Mouse (Mus musculus): Measurements from ENCODE around the gene P2ry6. TPM values are rescaled to one million over a fixed set of nuclear protein-coding genes. Genes with fewer than 3 reads are reported as not detected.

Gene P2ry6
- total RNA-seq, 1 experiment, result 0.45 TPM

- H3K9ac ChIP-seq (ENCODE audit: insufficient read depth, low read depth, low read length, poor library complexity, severe bottlenecking), result no peak overlapping the region
- no peak for DNase-seq (ENCODE audit: low read depth, low spot score)
- H3K27ac ChIP-seq (ENCODE audit: insufficient read depth, low read depth, low read length, poor library complexity, severe bottlenecking), result no peak overlapping the region
- H3K36me3 ChIP-seq (ENCODE audit: control insufficient read depth, insufficient read depth, low read length, poor library complexity, severe bottlenecking), result no peaks in the 10 kb centered on the region
- H3K4me3 ChIP-seq (ENCODE audit: insufficient read depth in 1 of 2, low read depth in 1 of 2, low read length in 2 of 2, poor library complexity in 1 of 2, severe bottlenecking in 1 of 2), result no peak overlapping the region
- H3K9me3 ChIP-seq (ENCODE audit: control insufficient read depth, insufficient read depth, low read depth, low read length), result no peaks in the 10 kb centered on the region
- in situ Hi-C loops (cut with MboI; ENCODE audit: low sequenced_read_pairs in 2 of 2, unreplicated experiment in 2 of 2), result no loop called here
- TF ChIP-seq CHD2 (IDR thresholded peaks at IDR 0.05; ENCODE audit: low read depth, low read length) (no peak), ZC3H11A (IDR thresholded peaks at IDR 0.05; ENCODE audit: borderline replicate concordance, low read depth, low read length) (no peak), ZNF384 (IDR thresholded peaks at IDR 0.05; ENCODE audit: low read depth, low read length) (no peak), HCFC1 (IDR thresholded peaks at IDR 0.05; ENCODE audit: borderline replicate concordance, insufficient read depth, low read length) (no peak), MAFK (IDR thresholded peaks at IDR 0.05; ENCODE audit: insufficient read depth, low read depth, low read length) (no peak)
- peaks cover 0 to 25% of the 10 kb centered on the region in 2 experiments; a peak in 1 of 4 replicates for H3K4me1 ChIP-seq (ENCODE audit: control insufficient read depth in 2 of 2, insufficient read depth in 2 of 2, low read length in 2 of 2, poor library complexity in 1 of 2)
Observed at GRCm38 (mm10) chr7:100941169-100941568, 33.3 kb downstream of the P2ry6 start.

GRCm38 (mm10) chr7:100938106-100938505, 36.3 kb downstream of the P2ry6 start:
- in situ Hi-C loops (cut with MboI; ENCODE audit: low sequenced_read_pairs in 2 of 2, unreplicated experiment in 2 of 2), result no loop called here
- Histone ChIP-seq H3K36me3 (ENCODE audit: control insufficient read depth, insufficient read depth, low read length, poor library complexity, severe bottlenecking) (no peaks in the 10 kb centered on the region), H3K27ac (ENCODE audit: insufficient read depth, low read depth, low read length, poor library complexity, severe bottlenecking) (no peak overlapping the region), H3K9me3 (ENCODE audit: control insufficient read depth, insufficient read depth, low read depth, low read length) (no peaks in the 10 kb centered on the region), H3K9ac (ENCODE audit: insufficient read depth, low read depth, low read length, poor library complexity, severe bottlenecking) (peak overlapping the region; percentile 7), H3K4me3 (ENCODE audit: insufficient read depth in 1 of 2, low read depth in 1 of 2, low read length in 2 of 2, poor library complexity in 1 of 2, severe bottlenecking in 1 of 2) (peak overlapping the region; percentile 48 to 69), H3K4me1 (ENCODE audit: control insufficient read depth in 2 of 2, insufficient read depth in 2 of 2, low read length in 2 of 2, poor library complexity in 1 of 2) (peaks cover 1 to 16% of the 10 kb centered on the region in 2 experiments; a peak in 2 of 4 replicates)
- TF ChIP-seq ZNF384 (IDR thresholded peaks at IDR 0.05; ENCODE audit: low read depth, low read length), result no peak
- no peak for TF ChIP-seq MAFK (IDR thresholded peaks at IDR 0.05; ENCODE audit: insufficient read depth, low read depth, low read length)
- TF ChIP-seq ZC3H11A (IDR thresholded peaks at IDR 0.05; ENCODE audit: borderline replicate concordance, low read depth, low read length), result no peak
- no peak for TF ChIP-seq CHD2 (IDR thresholded peaks at IDR 0.05; ENCODE audit: low read depth, low read length)
- no peak for TF ChIP-seq HCFC1 (IDR thresholded peaks at IDR 0.05; ENCODE audit: borderline replicate concordance, insufficient read depth, low read length)
- no peak for DNase-seq (ENCODE audit: low read depth, low spot score)

- Histone ChIP-seq H3K36me3 (ENCODE audit: control insufficient read depth, insufficient read depth, low read length, poor library complexity, severe bottlenecking) (no peaks in the 10 kb centered on the region), H3K9me3 (ENCODE audit: control insufficient read depth, insufficient read depth, low read depth, low read length) (no peaks in the 10 kb centered on the region), H3K4me3 (ENCODE audit: insufficient read depth in 1 of 2, low read depth in 1 of 2, low read length in 2 of 2, poor library complexity in 1 of 2, severe bottlenecking in 1 of 2) (no peak overlapping the region), H3K4me1 (ENCODE audit: control insufficient read depth in 2 of 2, insufficient read depth in 2 of 2, low read length in 2 of 2, poor library complexity in 1 of 2) (peaks cover 2 to 10% of the 10 kb centered on the region in 2 experiments; a peak in 2 of 4 replicates), H3K9ac (ENCODE audit: insufficient read depth, low read depth, low read length, poor library complexity, severe bottlenecking) (no peak overlapping the region), H3K27ac (ENCODE audit: insufficient read depth, low read depth, low read length, poor library complexity, severe bottlenecking) (no peak overlapping the region)
- in situ Hi-C loops (cut with MboI; ENCODE audit: low sequenced_read_pairs in 2 of 2, unreplicated experiment in 2 of 2), result no loop called here
- no peak for DNase-seq (ENCODE audit: low read depth, low spot score)
- TF ChIP-seq ZNF384 (IDR thresholded peaks at IDR 0.05; ENCODE audit: low read depth, low read length) (no peak), HCFC1 (IDR thresholded peaks at IDR 0.05; ENCODE audit: borderline replicate concordance, insufficient read depth, low read length) (no peak), MAFK (IDR thresholded peaks at IDR 0.05; ENCODE audit: insufficient read depth, low read depth, low read length) (no peak), ZC3H11A (IDR thresholded peaks at IDR 0.05; ENCODE audit: borderline replicate concordance, low read depth, low read length) (no peak), CHD2 (IDR thresholded peaks at IDR 0.05; ENCODE audit: low read depth, low read length) (no peak)
Observed at GRCm38 (mm10) chr7:100937481-100937880, 37.0 kb downstream of the P2ry6 start.

GRCm38 (mm10) chr7:100933520-100933919, 40.9 kb downstream of the P2ry6 start:
- TF ChIP-seq HCFC1 (IDR thresholded peaks at IDR 0.05; ENCODE audit: borderline replicate concordance, insufficient read depth, low read length), result no peak
- TF ChIP-seq CHD2 (IDR thresholded peaks at IDR 0.05; ENCODE audit: low read depth, low read length), result no peak
- no peak for TF ChIP-seq ZC3H11A (IDR thresholded peaks at IDR 0.05; ENCODE audit: borderline replicate concordance, low read depth, low read length)
- no peak for TF ChIP-seq ZNF384 (IDR thresholded peaks at IDR 0.05; ENCODE audit: low read depth, low read length)
- TF ChIP-seq MAFK (IDR thresholded peaks at IDR 0.05; ENCODE audit: insufficient read depth, low read depth, low read length), result no peak
- Histone ChIP-seq H3K9ac (ENCODE audit: insufficient read depth, low read depth, low read length, poor library complexity, severe bottlenecking) (no peak overlapping the region), H3K27ac (ENCODE audit: insufficient read depth, low read depth, low read length, poor library complexity, severe bottlenecking) (no peak overlapping the region), H3K9me3 (ENCODE audit: control insufficient read depth, insufficient read depth, low read depth, low read length) (no peaks in the 10 kb centered on the region), H3K4me3 (ENCODE audit: insufficient read depth in 1 of 2, low read depth in 1 of 2, low read length in 2 of 2, poor library complexity in 1 of 2, severe bottlenecking in 1 of 2) (no peak overlapping the region), H3K4me1 (ENCODE audit: control insufficient read depth in 2 of 2, insufficient read depth in 2 of 2, low read length in 2 of 2, poor library complexity in 1 of 2) (peaks cover 5 to 18% of the 10 kb centered on the region in 2 experiments; a peak in 3 of 4 replicates), H3K36me3 (ENCODE audit: control insufficient read depth, insufficient read depth, low read length, poor library complexity, severe bottlenecking) (peaks cover 17% of the 10 kb centered on the region; the same call in 1 of the 2 replicates)
- no peak for DNase-seq (ENCODE audit: low read depth, low spot score)
- in situ Hi-C loops (cut with MboI; ENCODE audit: low sequenced_read_pairs in 2 of 2, unreplicated experiment in 2 of 2), result no loop called here

Data from ES-E14 (cell line).